Mouse (Mus musculus) kidney, postnatal 0 days (tissue): ENCODE results near the gene Dpysl4. TPM values are rescaled to one million over a fixed set of nuclear protein-coding genes. Genes with fewer than 3 reads are reported as not detected.

Experiments
- ATAC-seq: fragments of 200-750 bp; cut with Nextera tagmentation; replicated peaks from 2 replicates; pipeline ENCODE4 v1.8.0; 2017; ENCODE audit warnings: low read depth, moderate number of reproducible peaks, moderate TSS enrichment, moderate library complexity; ENCODE audit not compliant: low FRiP score
- DNase-seq: peaks from one replicate; pipeline ENCODE4 v3.0.0-alpha.2; 2016; ENCODE audit warnings: low spot score
- H3K27ac ChIP-seq: fragments of 300-500 bp; sonication (generic); 2 replicates; pipeline ENCODE4 v1.5.1; 2014; ENCODE audit warnings: mild to moderate bottlenecking
- H3K27me3 ChIP-seq: fragments of 300-500 bp; sonication (generic); 2 replicates; pipeline ENCODE4 v1.6.1; 2014; ENCODE audit warnings: low read length, mixed read lengths; ENCODE audit not compliant: insufficient read depth
- H3K36me3 ChIP-seq: fragments of 300-500 bp; sonication (generic); 2 replicates; pipeline ENCODE4 v1.6.1; 2014; ENCODE audit warnings: low read length, mixed read lengths; ENCODE audit not compliant: insufficient read depth
- H3K4me1 ChIP-seq: fragments of 300-500 bp; sonication (generic); replicated peaks from 2 replicates; pipeline ENCODE4 v1.6.1; 2014; ENCODE audit warnings: antibody characterized with exemption, low read length, mixed read lengths; ENCODE audit not compliant: insufficient read depth
- H3K4me2 ChIP-seq: fragments of 300-500 bp; sonication (generic); 2 replicates; pipeline ENCODE4 v1.6.1; 2014; ENCODE audit warnings: mild to moderate bottlenecking, low read length, moderate library complexity, mixed read lengths
- H3K4me3 ChIP-seq: fragments of 300-500 bp; sonication (generic); replicated peaks from 2 replicates; pipeline ENCODE4 v1.5.1; 2014; ENCODE audit warnings: low read depth, low read length
- H3K9ac ChIP-seq: fragments of 300-500 bp; sonication (generic); 2 replicates; pipeline ENCODE4 v1.6.1; 2014; ENCODE audit warnings: low read depth, low read length
- H3K9me3 ChIP-seq: fragments of 300-500 bp; sonication (generic); replicated peaks from 2 replicates; pipeline ENCODE4 v1.6.1; 2016; ENCODE audit warnings: low read length, inconsistent platforms, mixed read lengths
- CTCF ChIP-seq: IDR thresholded peaks from 2 replicates; pipeline ENCODE4 v1.5.1; 2016; ENCODE audit warnings: antibody characterized with exemption, low read depth, mild to moderate bottlenecking, moderate library complexity
- WGBS: fragments of 180-500 bp; shearing (Covaris S2); extraction: QIAGEN DNeasy Blood & Tissue Kit; methylation state at CpG from one replicate; pipeline ENCODE4 v1.1.7; 2014; 5-methylcytosine and 5-hydroxymethylcytosine counted together
- polyA plus RNA-seq: library from polyadenylated mRNA; unstranded; fragments of >200 nt; fragmentation: Nextera tagmentation; extraction: Ambion mirVana; gene quantifications from 2 replicates; pipeline ENCODE4 v1.2.1, GENCODE M21; 2015

Gene Dpysl4
- polyA plus RNA-seq, 1 experiment from 2014 or later: 7.5 TPM

DNA sequence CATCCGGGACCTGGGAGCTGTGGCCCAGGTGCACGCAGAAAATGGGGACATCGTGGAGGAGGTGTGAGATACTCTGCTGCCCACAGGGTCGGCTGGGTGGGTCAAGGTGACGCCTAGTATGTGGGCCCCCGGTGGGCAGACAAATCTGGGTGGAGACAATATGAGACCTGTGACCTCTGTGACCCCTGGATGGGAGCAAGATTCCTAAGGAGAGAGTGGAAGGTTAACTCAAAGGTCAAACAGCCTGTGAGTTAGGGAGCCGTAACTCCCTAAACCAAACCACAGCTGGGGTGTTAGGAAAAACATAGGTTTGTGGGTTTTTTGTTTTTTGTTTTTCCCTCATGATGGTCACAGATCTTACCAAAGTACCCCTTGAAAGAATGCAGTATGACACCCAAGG is 8.0 kb downstream of the Dpysl4 start:
- WGBS: 76% methylated on average over 7 of the region's 7 CpGs
- Histone ChIP-seq H3K27ac (no peak overlapping the region), H3K4me1 (no peaks in the 10 kb centered on the region)

GRCm38 (mm10) chr7:139094761-139095160 is 9.0 kb downstream of the Dpysl4 start:
- Histone ChIP-seq H3K27ac (no peak overlapping the region), H3K9me3 (no peaks in the 10 kb centered on the region), H3K4me2 (no peak overlapping the region), H3K27me3 (no peaks in the 10 kb centered on the region), H3K4me1 (no peaks in the 10 kb centered on the region), H3K4me3 (no peak overlapping the region), H3K9ac (no peak overlapping the region), H3K36me3 (no peaks in the 10 kb centered on the region)
- ATAC-seq: no peak
- no peak for DNase-seq
- TF ChIP-seq CTCF: no peak
- WGBS: 80% methylated on average over 6 of the region's 6 CpGs

More for the DNA sequence above, 8.0 kb downstream of the Dpysl4 start:
- ATAC-seq: no peak
- Histone ChIP-seq H3K9me3 (no peaks in the 10 kb centered on the region), H3K9ac (no peak overlapping the region), H3K4me2 (no peak overlapping the region), H3K36me3 (no peaks in the 10 kb centered on the region), H3K27me3 (no peaks in the 10 kb centered on the region), H3K4me3 (no peak overlapping the region)
- TF ChIP-seq CTCF: no peak
- no peak for DNase-seq

- no peak overlapping the region for H3K9ac ChIP-seq
- H3K4me3 ChIP-seq: no peak overlapping the region
- no peaks in the 10 kb centered on the region for H3K9me3 ChIP-seq
- H3K36me3 ChIP-seq: no peaks in the 10 kb centered on the region
- DNase-seq: no peak
- H3K4me2 ChIP-seq: no peak overlapping the region
- no peak for TF ChIP-seq CTCF
- H3K27me3 ChIP-seq: no peaks in the 10 kb centered on the region
- no peak for ATAC-seq
- 88% methylated on average over 7 of the region's 7 CpGs for WGBS
- H3K4me1 ChIP-seq: no peaks in the 10 kb centered on the region
- no peak overlapping the region for H3K27ac ChIP-seq
Measured at GRCm38 (mm10) chr7:139095282-139095681, 9.5 kb downstream of the Dpysl4 start.

DNA sequence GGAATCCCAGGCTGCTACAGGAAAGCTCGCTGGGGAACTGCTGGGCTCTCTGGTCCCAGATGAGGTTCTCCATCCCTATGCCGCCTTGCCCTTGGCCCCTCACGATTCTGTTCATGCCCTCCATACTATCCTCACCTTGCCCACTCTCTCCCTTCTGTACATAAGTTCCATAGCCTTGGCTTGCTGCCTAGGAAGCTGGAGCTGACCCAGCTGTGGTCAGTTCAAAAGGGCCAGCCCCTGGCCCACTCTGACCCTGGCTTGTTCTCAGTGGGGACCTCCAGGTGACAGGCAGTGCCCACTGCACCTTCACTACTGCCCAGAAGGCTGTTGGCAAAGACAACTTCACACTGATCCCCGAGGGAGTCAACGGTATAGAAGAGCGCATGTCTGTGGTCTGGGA is 10.6 kb downstream of the Dpysl4 start:
- Histone ChIP-seq H3K36me3 (no peaks in the 10 kb centered on the region), H3K4me3 (no peak overlapping the region), H3K27ac (no peak overlapping the region), H3K4me2 (no peak overlapping the region), H3K27me3 (no peaks in the 10 kb centered on the region), H3K9ac (no peak overlapping the region), H3K4me1 (no peaks in the 10 kb centered on the region), H3K9me3 (no peaks in the 10 kb centered on the region)
- 91% methylated on average over 6 of the region's 6 CpGs for WGBS
- ATAC-seq (no peak), DNase-seq (no peak)
- no peak for TF ChIP-seq CTCF

DNA sequence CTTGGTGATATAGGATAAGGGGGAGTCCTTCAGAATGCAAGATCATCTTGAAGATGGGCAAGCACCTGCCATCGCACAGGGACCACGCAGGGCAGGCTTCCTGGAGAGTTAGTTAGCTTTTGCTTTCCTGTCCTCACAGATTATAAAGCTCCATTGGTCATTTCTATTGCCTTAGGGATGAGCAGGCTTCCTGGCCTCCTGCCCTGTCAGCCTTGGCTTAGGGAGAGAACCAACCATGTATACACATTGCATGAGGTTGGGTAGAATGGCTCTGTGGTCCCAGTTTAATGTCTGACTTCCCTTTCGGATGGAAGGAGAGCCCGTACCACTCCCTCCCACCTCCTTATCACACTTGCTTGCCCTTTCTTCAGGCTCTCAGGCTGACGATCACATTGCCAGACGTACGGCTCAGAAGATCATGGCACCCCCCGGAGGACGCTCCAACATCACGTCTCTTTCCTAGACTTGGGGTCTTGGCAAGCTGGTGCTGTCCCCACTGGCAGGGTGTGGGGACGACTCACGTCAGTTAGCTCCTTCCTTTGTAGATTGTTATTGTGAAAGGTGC is 14.8 kb downstream of the Dpysl4 start:
- H3K9me3 ChIP-seq: no peaks in the 10 kb centered on the region
- H3K36me3 ChIP-seq: no peaks in the 10 kb centered on the region
- ATAC-seq: no peak
- H3K9ac ChIP-seq: no peak overlapping the region
- H3K4me2 ChIP-seq: no peak overlapping the region
- 78% methylated on average over 12 of the region's 12 CpGs for WGBS
- no peak overlapping the region for H3K27ac ChIP-seq
- DNase-seq: no peak
- no peak overlapping the region for H3K4me3 ChIP-seq
- H3K4me1 ChIP-seq: no peaks in the 10 kb centered on the region
- no peak for TF ChIP-seq CTCF
- no peaks in the 10 kb centered on the region for H3K27me3 ChIP-seq

DNA sequence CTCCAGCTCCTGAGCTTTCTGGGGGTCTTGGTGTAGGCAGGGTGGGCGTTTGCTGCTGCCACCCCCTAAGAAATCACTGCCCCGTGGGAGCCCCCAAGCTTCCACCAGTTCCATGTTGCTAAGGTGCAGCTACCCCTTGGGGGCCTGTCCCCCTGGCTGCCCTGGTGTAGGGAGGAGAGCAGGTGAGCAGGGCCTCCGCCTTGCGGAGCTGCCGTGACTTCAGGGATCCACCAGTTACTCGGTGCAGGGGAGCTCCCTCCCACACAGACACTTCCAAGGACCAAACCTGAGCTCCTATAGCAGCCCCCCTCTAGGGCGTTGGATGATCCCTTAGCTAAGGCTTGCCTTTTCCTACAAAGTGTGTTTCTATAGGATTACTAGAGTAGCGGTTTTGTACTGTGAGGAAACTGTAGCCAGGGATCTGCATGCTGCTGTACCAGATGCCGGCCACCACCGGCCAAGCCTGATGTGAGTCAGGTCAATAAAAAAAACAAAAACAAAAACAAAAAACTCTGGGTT is 15.5 kb downstream of the Dpysl4 start:
- 67% methylated on average over 10 of the region's 10 CpGs for WGBS
- no peaks in the 10 kb centered on the region for H3K27me3 ChIP-seq
- no peak for TF ChIP-seq CTCF
- H3K27ac ChIP-seq: no peak overlapping the region
- H3K4me3 ChIP-seq: no peak overlapping the region
- H3K9ac ChIP-seq: no peak overlapping the region
- H3K4me2 ChIP-seq: no peak overlapping the region
- no peaks in the 10 kb centered on the region for H3K4me1 ChIP-seq
- H3K36me3 ChIP-seq: no peaks in the 10 kb centered on the region
- DNase-seq: no peak
- ATAC-seq: no peak
- H3K9me3 ChIP-seq: no peaks in the 10 kb centered on the region

DNA sequence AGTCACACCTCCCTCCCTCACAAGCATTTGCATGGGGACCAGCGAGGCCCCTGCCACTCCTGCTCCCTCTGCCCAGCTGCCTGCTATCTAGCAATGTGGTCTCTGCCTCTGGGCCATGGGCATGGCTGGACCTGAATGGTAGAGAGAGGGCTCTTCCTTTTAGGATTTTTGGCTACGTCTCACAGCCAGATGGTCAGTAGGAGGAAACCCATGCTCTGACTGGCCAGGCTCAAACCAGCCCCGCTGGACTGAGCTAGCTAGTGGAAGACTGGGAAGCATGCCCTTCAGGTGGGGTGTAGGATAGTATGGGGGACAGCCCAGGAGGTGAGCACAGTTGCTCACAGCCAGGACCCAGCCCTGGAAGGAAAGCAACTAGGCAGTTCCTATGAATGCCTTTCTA is 16.0 kb downstream of the Dpysl4 start:
- Histone ChIP-seq H3K36me3 (no peaks in the 10 kb centered on the region), H3K4me1 (no peaks in the 10 kb centered on the region), H3K27me3 (no peaks in the 10 kb centered on the region), H3K27ac (no peak overlapping the region), H3K4me3 (no peak overlapping the region), H3K9ac (no peak overlapping the region), H3K9me3 (no peaks in the 10 kb centered on the region), H3K4me2 (no peak overlapping the region)
- ATAC-seq (no peak), DNase-seq (no peak)
- TF ChIP-seq CTCF: no peak
- WGBS: 65% methylated on average over 3 of the region's 3 CpGs
